Mouse (Mus musculus): ENCODE data around the gene Avp. TPM values are rescaled to one million over a fixed set of nuclear protein-coding genes. Genes with fewer than 3 reads are reported as not detected.
"Not testable (repeated sequence)": the region's sequence is repeated elsewhere in the genome, so short reads cannot be mapped to it uniquely, and the experiment has no call there.

Gene Avp
- total RNA-seq, 2 experiments from 2014 or later, result 2.9 to 17.5 TPM

- DNase-seq (ENCODE audit: low spot score in 2 of 2); intact Hi-C loops (cut with DNase I): not testable (repeated sequence)
Measured at GRCm38 (mm10) chr2:130576564-130576963, 5.8 kb downstream of the Avp start.

GRCm38 (mm10) chr2:130575873-130576272 is 6.5 kb downstream of the Avp start, which contains the start of gene Oxt:
Gene Oxt, plus strand, starts transcription at chr2:130576173.
- DNase-seq (ENCODE audit: low spot score in 2 of 2), result no peak
- intact Hi-C loops (cut with DNase I), result no loop called here

- intact Hi-C loops (cut with DNase I), result no loop called here
Measured at GRCm38 (mm10) chr2:130574960-130575359, 7.4 kb downstream of the Avp start.

GRCm38 (mm10) chr2:130569926-130570325 is 12.4 kb downstream of the Avp start:
- DNase-seq (ENCODE audit: low spot score in 2 of 2), result no peak

More at GRCm38 (mm10) chr2:130574960-130575359, 7.4 kb downstream of the Avp start:
- DNase-seq (ENCODE audit: low spot score in 2 of 2), result no peak

GRCm38 (mm10) chr2:130568921-130569320 is 13.4 kb downstream of the Avp start:
- intact Hi-C loops (cut with DNase I), result loop anchor here (10.0 kb wide), 1 partner anchor 274 kb away; the partner anchor contains the start of gene Ebf4
- DNase-seq (ENCODE audit: low spot score in 2 of 2), result no peak

More at GRCm38 (mm10) chr2:130569926-130570325, 12.4 kb downstream of the Avp start:
- intact Hi-C loops (cut with DNase I), result loop anchor here (10.0 kb wide), 1 partner anchor 275 kb away; the partner anchor contains the start of gene Ebf4

- no peak for DNase-seq (ENCODE audit: low spot score in 2 of 2)
- intact Hi-C loops (cut with DNase I), result loop anchor here (10.0 kb wide), 1 partner anchor 270 kb away; the partner anchor contains the start of gene Ebf4
Measured at GRCm38 (mm10) chr2:130564983-130565382, 17.4 kb downstream of the Avp start.

- intact Hi-C loops (cut with DNase I), result loop anchor here (10.0 kb wide), 1 partner anchor 269 kb away; the partner anchor contains the start of gene Ebf4
- DNase-seq (ENCODE audit: low spot score in 2 of 2), result no peak
Measured at GRCm38 (mm10) chr2:130564063-130564462, 18.3 kb downstream of the Avp start.

- intact Hi-C loops (cut with DNase I), result loop anchor here (10.0 kb wide), 1 partner anchor 269 kb away; the partner anchor contains the start of gene Ebf4
- peak; percentile 94 to 95 for DNase-seq (ENCODE audit: low spot score in 2 of 2)
Measured at GRCm38 (mm10) chr2:130563212-130564055, 18.9 kb downstream of the Avp start, which contains the start of gene Mrps26. Gene Mrps26, plus strand, starts transcription at chr2:130563742.

- no peak for DNase-seq (ENCODE audit: low spot score in 2 of 2)
- intact Hi-C loops (cut with DNase I), result no loop called here
Measured at GRCm38 (mm10) chr2:130558015-130558414, 24.3 kb downstream of the Avp start.

- no peak for DNase-seq (ENCODE audit: low spot score in 2 of 2)
- intact Hi-C loops (cut with DNase I), result no loop called here
Measured at GRCm38 (mm10) chr2:130557462-130557861, 24.9 kb downstream of the Avp start.

- no peak for DNase-seq (ENCODE audit: low spot score in 2 of 2)
Measured at GRCm38 (mm10) chr2:130556292-130556691, 26.1 kb downstream of the Avp start.

GRCm38 (mm10) chr2:130554841-130555240 is 27.5 kb downstream of the Avp start:
- intact Hi-C loops (cut with DNase I), result no loop called here
- no peak for DNase-seq (ENCODE audit: low spot score in 2 of 2)

More at GRCm38 (mm10) chr2:130556292-130556691, 26.1 kb downstream of the Avp start:
- intact Hi-C loops (cut with DNase I), result no loop called here

- intact Hi-C loops (cut with DNase I), result no loop called here
- no peak for DNase-seq (ENCODE audit: low spot score in 2 of 2)
Measured at GRCm38 (mm10) chr2:130546957-130547356, 35.4 kb downstream of the Avp start.

GRCm38 (mm10) chr2:130540266-130540665 is 42.1 kb downstream of the Avp start:
- intact Hi-C loops (cut with DNase I), result no loop called here
- DNase-seq (ENCODE audit: low spot score in 2 of 2), result no peak

GRCm38 (mm10) chr2:130538876-130539546 is 43.3 kb downstream of the Avp start:
- intact Hi-C loops (cut with DNase I), result no loop called here
- DNase-seq (ENCODE audit: low spot score in 2 of 2), result no peak

GRCm38 (mm10) chr2:130536890-130537289 is 45.5 kb downstream of the Avp start:
- intact Hi-C loops (cut with DNase I), result no loop called here
- no peak for DNase-seq (ENCODE audit: low spot score in 2 of 2)

GRCm38 (mm10) chr2:130535017-130535416 is 47.3 kb downstream of the Avp start:
- intact Hi-C loops (cut with DNase I), result no loop called here
- DNase-seq (ENCODE audit: low spot score in 2 of 2), result no peak

- intact Hi-C loops (cut with DNase I), result no loop called here
- no peak for DNase-seq (ENCODE audit: low spot score in 2 of 2)
Measured at GRCm38 (mm10) chr2:130532201-130532600, 50.2 kb downstream of the Avp start.

All from left cerebral cortex, postnatal 36 days (tissue).